Mouse (Mus musculus): ENCODE measurements around the gene Ybx1. TPM values are rescaled to one million over a fixed set of nuclear protein-coding genes. Genes with fewer than 3 reads are reported as not detected.
A peak's percentile ranks its signal among the peaks of the same experiment; 100 is the strongest.

Ybx1 gene
- polyA plus RNA-seq, 1 experiment from 2014 or later, result 813 TPM

DNA sequence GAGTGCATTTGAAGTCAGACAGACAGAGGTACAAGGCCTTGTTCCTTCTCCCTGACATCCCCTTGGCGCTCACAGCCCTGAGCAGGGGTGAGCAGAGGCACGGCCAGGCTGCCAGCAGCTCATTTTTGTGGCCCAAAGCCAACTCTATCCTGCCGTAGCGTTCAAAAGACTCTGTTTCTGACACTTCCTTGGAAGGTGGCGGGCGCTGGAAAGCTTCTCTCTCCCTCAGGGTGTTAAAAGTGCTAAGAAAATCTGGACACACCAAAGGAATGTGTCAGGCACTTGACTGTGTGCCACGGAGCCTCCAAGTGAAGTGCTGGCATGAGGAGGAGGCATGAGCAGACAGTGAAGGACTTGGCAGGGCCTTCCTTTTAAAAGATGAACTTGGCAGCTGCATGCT lies 48.8 kb downstream of the Ybx1 start:
- H3K27me3 ChIP-seq (ENCODE audit: control insufficient read depth, insufficient read depth, low read length), result no peaks in the 10 kb centered on the region
- H3K27ac ChIP-seq (replicated peaks in 1 of 2; ENCODE audit: control insufficient read depth in 1 of 2, insufficient read depth in 1 of 2, low read depth in 2 of 2, low read length in 2 of 2), result peak overlapping the region in 1 of 2 experiments; percentile 53; a peak in 2 of 4 replicates
- H3K9me3 ChIP-seq (ENCODE audit: control insufficient read depth, low read length), result no peaks in the 10 kb centered on the region
- WGBS, result 48% methylated on average over 7 of the region's 7 CpGs
- peak overlapping the region; percentile 34; the same call in 1 of the 2 replicates for H3K9ac ChIP-seq (ENCODE audit: low read length)
- no peak overlapping the region for H3K4me2 ChIP-seq (ENCODE audit: low read length)
- no peak overlapping the region for H3K4me3 ChIP-seq (ENCODE audit: control insufficient read depth in 1 of 2, insufficient read depth in 1 of 2, low read depth in 1 of 2, low read length in 2 of 2)
- H3K36me3 ChIP-seq (ENCODE audit: control insufficient read depth, insufficient read depth, low read length), result peaks cover 68% of the 10 kb centered on the region
- H3K4me1 ChIP-seq (ENCODE audit: control insufficient read depth in 2 of 2, insufficient read depth in 2 of 2, low read length in 2 of 2), result peaks cover 12 to 29% of the 10 kb centered on the region in 2 experiments
- ATAC-seq (ENCODE audit: insufficient number of reproducible peaks, insufficient read depth, low FRiP score, low read depth), result no peak; the same call in 1 of the 2 replicates

DNA sequence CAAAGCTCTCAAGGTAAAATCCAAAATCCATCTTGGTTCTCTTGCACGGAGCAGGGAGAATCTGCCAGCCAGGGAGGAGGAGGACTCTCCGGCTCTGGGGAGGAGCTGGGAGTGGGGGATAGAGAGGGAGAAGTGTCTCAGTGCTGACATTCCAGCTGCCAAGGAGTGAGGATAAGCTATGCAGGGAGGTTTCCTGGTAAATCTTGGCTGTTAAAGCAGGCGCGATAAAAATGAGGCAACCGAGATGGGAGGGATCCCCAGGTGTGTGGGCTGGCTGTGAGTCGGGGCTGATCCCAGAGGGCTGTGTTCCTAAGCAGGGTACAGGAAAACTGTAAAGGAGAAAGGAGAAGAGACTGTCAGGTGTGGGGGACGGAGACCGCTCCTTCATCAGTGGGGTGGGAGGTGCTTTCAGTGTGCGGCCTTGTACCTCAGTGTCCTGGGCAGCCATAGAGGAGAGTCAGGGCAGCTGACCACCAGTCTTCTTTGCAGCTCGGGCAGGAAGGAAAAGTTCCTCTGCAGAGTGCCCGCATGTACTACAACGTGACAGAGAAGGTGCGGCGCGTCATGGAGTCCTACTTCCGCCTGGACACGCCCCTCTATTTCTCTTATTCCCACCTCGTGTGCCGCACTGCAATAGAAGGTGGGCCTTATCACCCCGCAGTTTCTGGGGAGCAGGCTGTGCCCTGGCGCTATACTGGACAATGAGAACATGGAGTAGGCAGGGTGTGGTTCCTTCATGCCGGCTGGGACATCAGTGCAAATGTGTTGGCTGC lies 49.8 kb downstream of the Ybx1 start:
- Histone ChIP-seq H3K9me3 (ENCODE audit: control insufficient read depth, low read length) (no peaks in the 10 kb centered on the region), H3K36me3 (ENCODE audit: control insufficient read depth, insufficient read depth, low read length) (peaks cover 75% of the 10 kb centered on the region), H3K9ac (ENCODE audit: low read length) (no peak overlapping the region), H3K4me1 (ENCODE audit: control insufficient read depth in 2 of 2, insufficient read depth in 2 of 2, low read length in 2 of 2) (peaks cover 12 to 29% of the 10 kb centered on the region in 2 experiments), H3K4me3 (ENCODE audit: control insufficient read depth in 1 of 2, insufficient read depth in 1 of 2, low read depth in 1 of 2, low read length in 2 of 2) (no peak overlapping the region), H3K4me2 (ENCODE audit: low read length) (no peak overlapping the region), H3K27me3 (ENCODE audit: control insufficient read depth, insufficient read depth, low read length) (no peaks in the 10 kb centered on the region), H3K27ac (replicated peaks in 1 of 2; ENCODE audit: control insufficient read depth in 1 of 2, insufficient read depth in 1 of 2, low read depth in 2 of 2, low read length in 2 of 2) (no peak overlapping the region)
- ATAC-seq (ENCODE audit: insufficient number of reproducible peaks, insufficient read depth, low FRiP score, low read depth), result no peak
- WGBS, result 72% methylated on average over 22 of the region's 22 CpGs

DNA sequence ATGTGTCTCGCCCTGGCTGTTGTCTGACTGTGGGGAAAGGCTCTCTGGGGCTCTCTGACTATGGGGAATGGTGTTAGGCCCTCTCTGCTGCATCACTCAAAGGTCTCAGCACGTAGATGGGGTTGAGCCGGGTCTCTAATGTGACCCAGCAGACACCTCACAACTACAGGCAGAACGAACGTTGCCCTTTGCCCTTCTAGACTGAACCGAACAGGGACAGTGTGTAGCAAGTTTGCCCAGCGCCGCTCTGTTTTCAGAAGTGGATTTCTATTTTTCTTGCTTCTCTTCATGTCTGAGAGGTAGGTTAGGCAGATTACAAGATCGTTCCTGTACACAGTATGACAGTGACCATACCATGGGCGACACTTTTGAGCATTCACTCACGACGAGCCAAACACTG lies 51.8 kb downstream of the Ybx1 start:
- Histone ChIP-seq H3K4me2 (ENCODE audit: low read length) (no peak overlapping the region), H3K36me3 (ENCODE audit: control insufficient read depth, insufficient read depth, low read length) (peaks cover 72% of the 10 kb centered on the region), H3K27ac (replicated peaks in 1 of 2; ENCODE audit: control insufficient read depth in 1 of 2, insufficient read depth in 1 of 2, low read depth in 2 of 2, low read length in 2 of 2) (no peak overlapping the region), H3K4me1 (ENCODE audit: control insufficient read depth in 2 of 2, insufficient read depth in 2 of 2, low read length in 2 of 2) (peaks cover 10 to 15% of the 10 kb centered on the region in 2 experiments), H3K27me3 (ENCODE audit: control insufficient read depth, insufficient read depth, low read length) (no peaks in the 10 kb centered on the region), H3K9ac (ENCODE audit: low read length) (no peak overlapping the region), H3K4me3 (ENCODE audit: control insufficient read depth in 1 of 2, insufficient read depth in 1 of 2, low read depth in 1 of 2, low read length in 2 of 2) (no peak overlapping the region), H3K9me3 (ENCODE audit: control insufficient read depth, low read length) (no peaks in the 10 kb centered on the region)
- 92% methylated on average over 12 of the region's 12 CpGs for WGBS
- no peak for ATAC-seq (ENCODE audit: insufficient number of reproducible peaks, insufficient read depth, low FRiP score, low read depth)

DNA sequence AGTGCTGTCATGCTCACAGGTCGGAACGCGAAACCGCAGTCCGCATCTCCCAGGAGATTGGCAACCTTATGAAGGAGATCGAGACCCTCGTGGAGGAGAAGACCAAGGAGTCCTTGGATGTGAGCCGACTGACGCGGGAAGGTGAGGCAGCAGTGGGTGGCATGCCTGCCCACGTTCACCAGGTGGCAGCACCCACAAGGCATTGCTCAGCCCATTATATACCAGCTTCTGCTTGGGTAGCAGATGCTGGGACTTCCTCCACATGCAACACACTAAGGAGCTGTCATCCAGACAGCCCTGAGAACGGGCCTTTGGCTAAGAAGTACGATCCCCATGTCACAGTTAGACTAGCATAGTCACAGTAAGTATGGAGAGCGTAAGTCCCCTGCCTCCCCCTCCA lies 52.7 kb downstream of the Ybx1 start:
- Histone ChIP-seq H3K4me2 (ENCODE audit: low read length) (no peak overlapping the region), H3K4me3 (ENCODE audit: control insufficient read depth in 1 of 2, insufficient read depth in 1 of 2, low read depth in 1 of 2, low read length in 2 of 2) (no peak overlapping the region), H3K27ac (replicated peaks in 1 of 2; ENCODE audit: control insufficient read depth in 1 of 2, insufficient read depth in 1 of 2, low read depth in 2 of 2, low read length in 2 of 2) (no peak overlapping the region), H3K9me3 (ENCODE audit: control insufficient read depth, low read length) (no peaks in the 10 kb centered on the region), H3K4me1 (ENCODE audit: control insufficient read depth in 2 of 2, insufficient read depth in 2 of 2, low read length in 2 of 2) (peaks cover 10% of the 10 kb centered on the region in 2 experiments; a peak in 3 of 4 replicates), H3K9ac (ENCODE audit: low read length) (no peak overlapping the region), H3K36me3 (ENCODE audit: control insufficient read depth, insufficient read depth, low read length) (peaks cover 74% of the 10 kb centered on the region), H3K27me3 (ENCODE audit: control insufficient read depth, insufficient read depth, low read length) (no peaks in the 10 kb centered on the region)
- WGBS, result 73% methylated on average over 14 of the region's 14 CpGs
- no peak for ATAC-seq (ENCODE audit: insufficient number of reproducible peaks, insufficient read depth, low FRiP score, low read depth)

DNA sequence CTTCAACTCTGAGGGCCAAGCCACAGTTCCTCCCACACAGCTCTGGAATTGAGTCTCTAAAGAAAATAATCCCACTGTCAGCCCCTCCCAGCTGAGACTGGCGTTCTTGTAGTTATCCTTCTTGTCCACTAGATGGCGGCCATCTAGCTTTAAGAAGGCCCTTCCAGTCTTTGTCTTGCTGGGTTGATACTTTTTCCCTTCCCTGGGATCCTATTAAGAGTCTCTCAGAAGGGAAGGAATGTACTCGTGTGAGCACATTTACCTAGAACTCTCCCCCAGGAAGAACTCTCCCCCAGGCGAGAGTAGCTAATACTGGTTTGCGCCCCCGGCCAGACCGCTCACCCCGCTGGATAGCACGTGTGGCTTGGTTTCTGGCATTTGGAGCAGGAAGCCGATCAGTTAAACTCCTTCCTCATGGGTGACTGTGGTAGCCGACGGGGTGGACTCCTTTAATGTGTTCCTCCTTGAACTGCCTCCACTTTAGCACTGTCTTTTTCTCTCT lies 55.2 kb downstream of the Ybx1 start:
- H3K4me1 ChIP-seq (ENCODE audit: control insufficient read depth in 2 of 2, insufficient read depth in 2 of 2, low read length in 2 of 2), result peaks cover 0 to 5% of the 10 kb centered on the region in 2 experiments; a peak in 1 of 4 replicates
- no peaks in the 10 kb centered on the region for H3K9me3 ChIP-seq (ENCODE audit: control insufficient read depth, low read length)
- 0 out of 4 replicates have a peak overlapping the region, but pooled peaks of 1 of the 2 experiments have one; percentile 41 for H3K27ac ChIP-seq (replicated peaks in 1 of 2; ENCODE audit: control insufficient read depth in 1 of 2, insufficient read depth in 1 of 2, low read depth in 2 of 2, low read length in 2 of 2)
- no peak overlapping the region for H3K9ac ChIP-seq (ENCODE audit: low read length)
- ATAC-seq (ENCODE audit: insufficient number of reproducible peaks, insufficient read depth, low FRiP score, low read depth), result no peak
- 47% methylated on average over 12 of the region's 12 CpGs for WGBS
- no peaks in the 10 kb centered on the region for H3K27me3 ChIP-seq (ENCODE audit: control insufficient read depth, insufficient read depth, low read length)
- H3K4me2 ChIP-seq (ENCODE audit: low read length), result no peak overlapping the region
- no peak overlapping the region for H3K4me3 ChIP-seq (ENCODE audit: control insufficient read depth in 1 of 2, insufficient read depth in 1 of 2, low read depth in 1 of 2, low read length in 2 of 2)
- H3K36me3 ChIP-seq (ENCODE audit: control insufficient read depth, insufficient read depth, low read length), result peaks cover 70% of the 10 kb centered on the region

GRCm38 (mm10) chr4:119238661-119239060 lies 55.7 kb downstream of the Ybx1 start:
- no peak for ATAC-seq (ENCODE audit: insufficient number of reproducible peaks, insufficient read depth, low FRiP score, low read depth)
- H3K4me1 ChIP-seq (ENCODE audit: control insufficient read depth in 2 of 2, insufficient read depth in 2 of 2, low read length in 2 of 2), result peaks cover 0 to 9% of the 10 kb centered on the region in 2 experiments; a peak in 1 of 4 replicates
- H3K4me2 ChIP-seq (ENCODE audit: low read length), result no peak overlapping the region
- H3K9ac ChIP-seq (ENCODE audit: low read length), result no peak overlapping the region
- H3K9me3 ChIP-seq (ENCODE audit: control insufficient read depth, low read length), result no peaks in the 10 kb centered on the region
- H3K27me3 ChIP-seq (ENCODE audit: control insufficient read depth, insufficient read depth, low read length), result no peaks in the 10 kb centered on the region
- H3K36me3 ChIP-seq (ENCODE audit: control insufficient read depth, insufficient read depth, low read length), result peaks cover 64% of the 10 kb centered on the region
- 59% methylated on average over 3 of the region's 3 CpGs for WGBS
- no peak overlapping the region for H3K4me3 ChIP-seq (ENCODE audit: control insufficient read depth in 1 of 2, insufficient read depth in 1 of 2, low read depth in 1 of 2, low read length in 2 of 2)
- no peak overlapping the region for H3K27ac ChIP-seq (replicated peaks in 1 of 2; ENCODE audit: control insufficient read depth in 1 of 2, insufficient read depth in 1 of 2, low read depth in 2 of 2, low read length in 2 of 2)

GRCm38 (mm10) chr4:119234348-119234747 lies 60.1 kb downstream of the Ybx1 start:
- WGBS, result 68% methylated on average over 3 of the region's 3 CpGs
- ATAC-seq (ENCODE audit: insufficient number of reproducible peaks, insufficient read depth, low FRiP score, low read depth), result no peak
- Histone ChIP-seq H3K27me3 (ENCODE audit: control insufficient read depth, insufficient read depth, low read length) (no peaks in the 10 kb centered on the region), H3K9ac (ENCODE audit: low read length) (peak overlapping the region; percentile 85; the same call in 1 of the 2 replicates), H3K4me3 (ENCODE audit: control insufficient read depth in 1 of 2, insufficient read depth in 1 of 2, low read depth in 1 of 2, low read length in 2 of 2) (peak overlapping the region in 1 of 2 experiments; percentile 89; a peak in 2 of 4 replicates), H3K9me3 (ENCODE audit: control insufficient read depth, low read length) (no peaks in the 10 kb centered on the region), H3K4me1 (ENCODE audit: control insufficient read depth in 2 of 2, insufficient read depth in 2 of 2, low read length in 2 of 2) (peaks cover 0 to 18% of the 10 kb centered on the region in 2 experiments; a peak in 2 of 4 replicates), H3K36me3 (ENCODE audit: control insufficient read depth, insufficient read depth, low read length) (peaks cover 26% of the 10 kb centered on the region), H3K27ac (replicated peaks in 1 of 2; ENCODE audit: control insufficient read depth in 1 of 2, insufficient read depth in 1 of 2, low read depth in 2 of 2, low read length in 2 of 2) (peak overlapping the region in 1 of 2 experiments; percentile 67; a peak in 1 of 4 replicates), H3K4me2 (ENCODE audit: low read length) (peak overlapping the region; percentile 83)

All from heart, embryonic 14.5 days (tissue).